Mouse (Mus musculus) right cerebral cortex, postnatal 10 days (tissue): ENCODE data around the gene Zbtb8b.

Experiments
- DNase-seq, 2 experiments: peaks; one replicate each; pipeline ENCODE4 v3.0.0; 2021; ENCODE audit warnings: low spot score in 2 of 2

Zbtb8b gene

DNA sequence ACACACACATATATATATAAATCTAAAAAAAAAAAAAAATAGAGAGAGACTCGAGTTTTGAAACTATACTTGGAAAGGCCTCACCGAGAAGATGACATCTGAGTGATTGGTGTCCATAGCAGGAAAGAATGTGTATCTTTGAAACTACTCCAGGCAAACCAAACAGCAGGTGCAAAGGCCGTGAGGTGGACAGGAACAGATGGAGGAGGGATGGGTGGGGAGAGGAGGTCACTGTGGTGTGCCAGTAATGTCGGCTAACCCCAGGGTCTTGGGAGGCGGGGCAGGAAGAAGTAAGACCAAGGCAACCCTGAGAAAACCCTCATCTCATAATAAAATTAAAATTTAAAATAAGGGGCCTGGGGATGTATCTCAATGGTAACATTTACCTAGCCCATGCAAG is 64.8 kb downstream of the Zbtb8b start:
- DNase-seq: no peak
